Mouse (Mus musculus) left cerebral cortex, postnatal 4 days (tissue): ENCODE data around the gene Pde4d. TPM values are rescaled to one million over a fixed set of nuclear protein-coding genes. Genes with fewer than 3 reads are reported as not detected.

Experiments used
- DNase-seq: peaks from one replicate; pipeline ENCODE4 v3.0.0-alpha.2; 2022
- intact Hi-C: fragments of 180-260 bp; cut with DNase I; formaldehyde crosslinking; loops from one replicate; pipeline ENCODE4 v1.15.1; 2025
- total RNA-seq, 2 experiments: library from RNA; stranded (reverse); gene quantifications; 2 replicates each; pipeline ENCODE4 v1.2.3; 2021

The Pde4d gene
- total RNA-seq, 2 experiments from 2014 or later = 107 to 117 TPM

- intact Hi-C loops = no loop called here
- DNase-seq = no peak
These were observed 672.1 kb downstream of the Pde4d start for GRCm38 (mm10) chr13:109121867-109122266.

- DNase-seq = peak; percentile 25
- intact Hi-C loops = no loop called here
These were observed 686.7 kb downstream of the Pde4d start for GRCm38 (mm10) chr13:109136405-109136804.

- DNase-seq = no peak
- intact Hi-C loops = no loop called here
These were observed 709.0 kb downstream of the Pde4d start for GRCm38 (mm10) chr13:109158703-109159102.

GRCm38 (mm10) chr13:109168556-109169334 lies 719.0 kb downstream of the Pde4d start:
- intact Hi-C loops = no loop called here
- no peak for DNase-seq

- no peak for DNase-seq
- intact Hi-C loops = no loop called here
These were observed 719.5 kb downstream of the Pde4d start for GRCm38 (mm10) chr13:109169335-109169606.

- intact Hi-C loops = no loop called here
- no peak for DNase-seq
These were observed 721.9 kb downstream of the Pde4d start for GRCm38 (mm10) chr13:109171688-109172087.

GRCm38 (mm10) chr13:109175281-109175680 lies 725.5 kb downstream of the Pde4d start:
- intact Hi-C loops = no loop called here

GRCm38 (mm10) chr13:109175852-109176621 lies 726.3 kb downstream of the Pde4d start:
- peak; percentile 64 for DNase-seq
- intact Hi-C loops = no loop called here

More at GRCm38 (mm10) chr13:109175281-109175680, 725.5 kb downstream of the Pde4d start:
- no peak for DNase-seq

GRCm38 (mm10) chr13:109181363-109181762 lies 731.6 kb downstream of the Pde4d start:
- DNase-seq = no peak
- intact Hi-C loops = no loop called here

- intact Hi-C loops = no loop called here
- no peak for DNase-seq
These were observed 740.9 kb downstream of the Pde4d start for GRCm38 (mm10) chr13:109190652-109191051.

GRCm38 (mm10) chr13:109191176-109191575 lies 741.4 kb downstream of the Pde4d start:
- intact Hi-C loops = no loop called here
- DNase-seq = no peak

- intact Hi-C loops = no loop called here
- DNase-seq = no peak
These were observed 755.8 kb downstream of the Pde4d start for GRCm38 (mm10) chr13:109205541-109205940.

- intact Hi-C loops = no loop called here
- no peak for DNase-seq
These were observed 758.9 kb downstream of the Pde4d start for GRCm38 (mm10) chr13:109208607-109209006.

- intact Hi-C loops = no loop called here
- DNase-seq = no peak
These were observed 759.7 kb downstream of the Pde4d start for GRCm38 (mm10) chr13:109209413-109209812.

- intact Hi-C loops = loop anchor here (1.0 to 5.0 kb wide), 2 partner anchors 863 to 1018 kb away; no protein-coding TSS in a partner anchor
- DNase-seq = peak; percentile 87
These were observed 760.7 kb downstream of the Pde4d start for GRCm38 (mm10) chr13:109210403-109210802.

- intact Hi-C loops = loop anchor here (5.0 kb wide), 1 partner anchor 1019 kb away; no protein-coding TSS in a partner anchor
These were observed 761.7 kb downstream of the Pde4d start for GRCm38 (mm10) chr13:109211471-109211870.

GRCm38 (mm10) chr13:109211941-109212487 lies 762.3 kb downstream of the Pde4d start:
- intact Hi-C loops = loop anchor here (5.0 kb wide), 1 partner anchor 1020 kb away; no protein-coding TSS in a partner anchor
- no peak for DNase-seq

More at GRCm38 (mm10) chr13:109211471-109211870, 761.7 kb downstream of the Pde4d start:
- no peak for DNase-seq

- DNase-seq = no peak
- intact Hi-C loops = loop anchor here (5.0 kb wide), 1 partner anchor 1021 kb away; no protein-coding TSS in a partner anchor
These were observed 763.2 kb downstream of the Pde4d start for GRCm38 (mm10) chr13:109212788-109213473.

GRCm38 (mm10) chr13:109219019-109219725 lies 769.4 kb downstream of the Pde4d start:
- intact Hi-C loops = no loop called here
- DNase-seq = no peak

GRCm38 (mm10) chr13:109228967-109229617 lies 779.3 kb downstream of the Pde4d start:
- intact Hi-C loops = loop anchor here (5.0 kb wide), 1 partner anchor 513 kb away; no protein-coding TSS in a partner anchor
- DNase-seq = no peak
